Mouse (Mus musculus) natural killer cell, adult 2 months (primary cell): ENCODE measurements at regions not wholly inside any gene's neighbourhood (a gene's known extent, or its start where the extent isn't known, plus 50 kb on each side); places are given as distances from the start of the nearest gene placed in this dataset.

Experiments used
- DNase-seq, 2 experiments: peaks; one replicate each; pipeline ENCODE4 v3.0.0; 2022; ENCODE audit warnings: low spot score in 2 of 2

- no peak for DNase-seq
Measured at GRCm38 (mm10) chr11:19463730-19464358, 445.1 kb upstream of the Meis1 start.

GRCm38 (mm10) chr11:19468373-19468772, 449.6 kb upstream of the Meis1 start:
- DNase-seq = no peak

GRCm38 (mm10) chr11:19468803-19469202, 450.0 kb upstream of the Meis1 start:
- DNase-seq = no peak

- no peak for DNase-seq
Measured at GRCm38 (mm10) chr11:19470648-19471341, 452.0 kb upstream of the Meis1 start.

GRCm38 (mm10) chr11:19475068-19475786, 448.9 kb upstream of the Spred2 start:
- DNase-seq = no peak

GRCm38 (mm10) chr11:19493089-19493756, 431.0 kb upstream of the Spred2 start:
- no peak for DNase-seq

GRCm38 (mm10) chr11:19521721-19522120, 402.5 kb upstream of the Spred2 start:
- DNase-seq = no peak

GRCm38 (mm10) chr11:19523853-19524487, 400.2 kb upstream of the Spred2 start:
- DNase-seq = no peak

GRCm38 (mm10) chr11:19529126-19529525, 395.0 kb upstream of the Spred2 start:
- no peak for DNase-seq

- no peak for DNase-seq
Measured at GRCm38 (mm10) chr11:19530652-19531051, 393.5 kb upstream of the Spred2 start.

- DNase-seq = no peak
Measured at GRCm38 (mm10) chr11:19531255-19532003, 392.7 kb upstream of the Spred2 start.

GRCm38 (mm10) chr11:19532867-19533266, 391.3 kb upstream of the Spred2 start:
- no peak for DNase-seq

GRCm38 (mm10) chr11:19533701-19534100, 390.5 kb upstream of the Spred2 start:
- DNase-seq = no peak

GRCm38 (mm10) chr11:19535215-19535614, 389.0 kb upstream of the Spred2 start:
- DNase-seq = no peak

GRCm38 (mm10) chr11:19546226-19546625, 377.9 kb upstream of the Spred2 start:
- DNase-seq = no peak

- DNase-seq = no peak
Measured at GRCm38 (mm10) chr11:19554316-19554946, 369.7 kb upstream of the Spred2 start.

- DNase-seq = no peak
Measured at GRCm38 (mm10) chr11:19554947-19555770, 369.0 kb upstream of the Spred2 start.

GRCm38 (mm10) chr11:19560452-19560851, 363.7 kb upstream of the Spred2 start:
- no peak for DNase-seq

GRCm38 (mm10) chr11:19562668-19563067, 361.5 kb upstream of the Spred2 start:
- DNase-seq = no peak

GRCm38 (mm10) chr11:19585228-19585627, 338.9 kb upstream of the Spred2 start:
- DNase-seq = no peak
